Mouse (Mus musculus) CH12.LX (cell line): ENCODE results near the gene Cmtm6. TPM values are rescaled to one million over a fixed set of nuclear protein-coding genes. Genes with fewer than 3 reads are reported as not detected.
"Not testable (repeated sequence)": the region's sequence is repeated elsewhere in the genome, so short reads cannot be mapped to it uniquely, and the experiment has no call there.

ENCODE experiments used
- DNase-seq: peaks from one replicate; pipeline ENCODE4 v3.0.0-alpha.2; 2013; ENCODE audit errors: extremely low read depth
- H3K27ac ChIP-seq: 2 replicates; pipeline ENCODE4 v1.5.1; 2012; ENCODE audit warnings: low read depth, mild to moderate bottlenecking, control low read depth, moderate library complexity; ENCODE audit not compliant: insufficient read depth
- H3K27me3 ChIP-seq: replicated peaks from 2 replicates; pipeline ENCODE3; 2012; ENCODE audit warnings: inconsistent platforms
- H3K36me3 ChIP-seq, 2 experiments: replicated peaks in 1 of 2; 2 replicates each; pipeline versions ENCODE3 to v1.6.1; 2012; ENCODE audit warnings: inconsistent platforms in 1 of 2, low read length in 1 of 2, mild to moderate bottlenecking in 1 of 2, mixed read lengths in 1 of 2, moderate library complexity in 1 of 2; ENCODE audit not compliant: control insufficient read depth in 1 of 2, insufficient read depth in 1 of 2
- H3K4me1 ChIP-seq, 2 experiments: 2 replicates each; pipeline ENCODE4 v1.6.1; 2012; ENCODE audit warnings: inconsistent platforms in 1 of 2, moderate library complexity in 1 of 2; ENCODE audit not compliant: insufficient read depth in 2 of 2, control insufficient read depth in 1 of 2
- H3K4me2 ChIP-seq: 2 replicates; pipeline ENCODE4 v1.6.1; 2012; ENCODE audit warnings: low read depth, mild to moderate bottlenecking, control low read depth; ENCODE audit not compliant: poor library complexity, insufficient read depth, severe bottlenecking
- H3K4me3 ChIP-seq, 3 experiments: fragments of 150-350 bp in 1 of 3; sonication (generic) in 1 of 3; replicated peaks in 1 of 3; 2 replicates each; pipeline versions ENCODE3 to v1.5.1; 2011 to 2012; ENCODE audit warnings: low read depth in 2 of 3, low read length in 2 of 3, mild to moderate bottlenecking in 2 of 3, moderate library complexity in 2 of 3, control low read depth in 1 of 3, improper control_type of control experiment in 1 of 3, inconsistent platforms in 1 of 3, mixed read lengths in 1 of 3; ENCODE audit not compliant: poor library complexity in 1 of 3
- H3K79me2 ChIP-seq: replicated peaks from 2 replicates; pipeline ENCODE4 v1.6.1; 2012; ENCODE audit warnings: mild to moderate bottlenecking, moderate library complexity; ENCODE audit not compliant: control insufficient read depth, poor library complexity, insufficient read depth, severe bottlenecking; ENCODE audit errors: extremely low read depth
- H3K9ac ChIP-seq: 2 replicates; pipeline ENCODE4 v1.6.1; 2012; ENCODE audit warnings: low read depth, mild to moderate bottlenecking, control low read depth, moderate library complexity; ENCODE audit not compliant: insufficient read depth
- H3K9me3 ChIP-seq: replicated peaks from 2 replicates; pipeline ENCODE3; 2012; ENCODE audit warnings: low read length, inconsistent platforms, mixed read lengths
- BHLHE40 ChIP-seq: IDR thresholded peaks from 2 replicates; pipeline ENCODE4 v1.6.1; 2011; ENCODE audit warnings: mild to moderate bottlenecking, low read depth, low read length, improper control_type of control experiment
- CHD1 ChIP-seq: IDR thresholded peaks from 2 replicates; pipeline ENCODE4 v1.6.1; 2012; ENCODE audit warnings: low read depth, low read length, improper control_type of control experiment, inconsistent platforms
- CTCF ChIP-seq, 2 experiments: IDR thresholded peaks in 1 of 2; conservative IDR thresholded peaks in 1 of 2; 2 replicates each; pipeline ENCODE4 v1.5.1; 2011 to 2012; ENCODE audit warnings: low read depth in 2 of 2, low read length in 2 of 2, improper control_type of control experiment in 1 of 2, inconsistent platforms in 1 of 2, mild to moderate bottlenecking in 1 of 2, moderate library complexity in 1 of 2
- E2F4 ChIP-seq: IDR thresholded peaks from 2 replicates; pipeline ENCODE4 v1.6.1; 2011; ENCODE audit warnings: low read depth, low read length, improper control_type of control experiment; ENCODE audit not compliant: insufficient replicate concordance
- EP300 ChIP-seq: IDR thresholded peaks from 2 replicates; pipeline ENCODE4 v1.6.1; 2011; ENCODE audit warnings: low read length, improper control_type of control experiment
- ETS1 ChIP-seq: conservative IDR thresholded peaks from 2 replicates; pipeline ENCODE4 v1.6.1; 2012; ENCODE audit warnings: low read depth, mild to moderate bottlenecking, inconsistent platforms, low read length, improper control_type of control experiment, moderate library complexity
- HCFC1 ChIP-seq: IDR thresholded peaks from 2 replicates; pipeline ENCODE4 v1.6.1; 2012; ENCODE audit warnings: low read depth, mild to moderate bottlenecking, inconsistent platforms, low read length, improper control_type of control experiment
- IRF4 ChIP-seq: IDR thresholded peaks from 2 replicates; pipeline ENCODE4 v1.6.1; 2014; ENCODE audit warnings: low read depth, mild to moderate bottlenecking, inconsistent platforms, low read length, improper control_type of control experiment
- JUND ChIP-seq: conservative IDR thresholded peaks from 2 replicates; pipeline ENCODE4 v1.6.1; 2011; ENCODE audit warnings: low read depth, low read length, improper control_type of control experiment
- MAFK ChIP-seq: IDR thresholded peaks from 2 replicates; pipeline ENCODE4 v1.6.1; 2011; ENCODE audit warnings: low read length, improper control_type of control experiment; ENCODE audit not compliant: insufficient replicate concordance
- MAX ChIP-seq: IDR thresholded peaks from 2 replicates; pipeline ENCODE4 v1.6.1; 2011; ENCODE audit warnings: low read length, improper control_type of control experiment
- MEF2A ChIP-seq: IDR thresholded peaks from 2 replicates; pipeline ENCODE4 v1.6.1; 2014; ENCODE audit warnings: low read depth, mild to moderate bottlenecking, inconsistent platforms, low read length, improper control_type of control experiment, borderline replicate concordance
- MXI1 ChIP-seq: IDR thresholded peaks from 2 replicates; pipeline ENCODE4 v1.6.1; 2011; ENCODE audit warnings: mild to moderate bottlenecking, low read depth, low read length, improper control_type of control experiment
- MYC ChIP-seq: IDR thresholded peaks from 2 replicates; pipeline ENCODE4 v1.6.1; 2011; ENCODE audit warnings: low read depth, mild to moderate bottlenecking, improper control_type of control experiment, low read length
- RAD21 ChIP-seq: IDR thresholded peaks from 2 replicates; pipeline ENCODE4 v1.6.1; 2011; ENCODE audit warnings: low read depth, mild to moderate bottlenecking, low read length, improper control_type of control experiment, moderate library complexity
- SIN3A ChIP-seq: IDR thresholded peaks from 2 replicates; pipeline ENCODE4 v1.6.1; 2012; ENCODE audit warnings: low read length, improper control_type of control experiment, inconsistent platforms
- SMC3 ChIP-seq: IDR thresholded peaks from 2 replicates; pipeline ENCODE4 v1.6.1; 2011; ENCODE audit warnings: low read depth, low read length, improper control_type of control experiment
- UBTF ChIP-seq: IDR thresholded peaks from 2 replicates; pipeline ENCODE4 v1.6.1; 2012; ENCODE audit warnings: low read depth, mild to moderate bottlenecking, inconsistent platforms, low read length, improper control_type of control experiment, moderate library complexity
- USF1 ChIP-seq: IDR thresholded peaks from 2 replicates; pipeline ENCODE4 v1.6.1; 2014; ENCODE audit warnings: low read depth, mild to moderate bottlenecking, inconsistent platforms, low read length, improper control_type of control experiment
- ZC3H11A ChIP-seq: IDR thresholded peaks from 2 replicates; pipeline ENCODE4 v1.6.1; 2012; ENCODE audit warnings: low read depth, mild to moderate bottlenecking, inconsistent platforms, low read length, improper control_type of control experiment
- ZNF384 ChIP-seq: IDR thresholded peaks from 2 replicates; pipeline ENCODE4 v1.6.1; 2012; ENCODE audit warnings: low read depth, low read length, improper control_type of control experiment, inconsistent platforms
- dilution Hi-C: fragments of 300-500 bp; cut with MboI; formaldehyde crosslinking; loops from 2 replicates; pipeline ENCODE4 v1.14.3; 2020; ENCODE audit warnings: low sequenced_read_pairs; ENCODE audit not compliant: extremely low pct_unique_long_range_greater_than_20kb, extremely low pct_ligation_motif_present
- in situ Hi-C: fragments of 300-500 bp; cut with MboI; formaldehyde crosslinking; loops from 3 replicates; pipeline ENCODE4 v1.14.3; 2019; ENCODE audit warnings: low sequenced_read_pairs, low pct_ligation_motif_present, low pct_unique_long_range_greater_than_20kb, mixed read lengths
- polyA plus RNA-seq: library from polyadenylated mRNA; unstranded; fragments of >175 nt; gene quantifications from 2 replicates; pipeline ENCODE4 v1.2.1, GENCODE M21; 2012; ENCODE audit warnings: low read depth; ENCODE audit not compliant: insufficient read length
- total RNA-seq, 2 experiments: library from RNA; depleted of rRNA; stranded (reverse); fragments of 300-350 nt in 1 of 2; fragments of >200 nt in 1 of 2; gene quantifications; 2 replicates each; pipeline ENCODE4 v1.2.3; 2012 to 2014

Gene Cmtm6
- total and polyA plus RNA-seq, 3 experiments, result 30.1 to 39.5 (median 38.0) TPM

DNA sequence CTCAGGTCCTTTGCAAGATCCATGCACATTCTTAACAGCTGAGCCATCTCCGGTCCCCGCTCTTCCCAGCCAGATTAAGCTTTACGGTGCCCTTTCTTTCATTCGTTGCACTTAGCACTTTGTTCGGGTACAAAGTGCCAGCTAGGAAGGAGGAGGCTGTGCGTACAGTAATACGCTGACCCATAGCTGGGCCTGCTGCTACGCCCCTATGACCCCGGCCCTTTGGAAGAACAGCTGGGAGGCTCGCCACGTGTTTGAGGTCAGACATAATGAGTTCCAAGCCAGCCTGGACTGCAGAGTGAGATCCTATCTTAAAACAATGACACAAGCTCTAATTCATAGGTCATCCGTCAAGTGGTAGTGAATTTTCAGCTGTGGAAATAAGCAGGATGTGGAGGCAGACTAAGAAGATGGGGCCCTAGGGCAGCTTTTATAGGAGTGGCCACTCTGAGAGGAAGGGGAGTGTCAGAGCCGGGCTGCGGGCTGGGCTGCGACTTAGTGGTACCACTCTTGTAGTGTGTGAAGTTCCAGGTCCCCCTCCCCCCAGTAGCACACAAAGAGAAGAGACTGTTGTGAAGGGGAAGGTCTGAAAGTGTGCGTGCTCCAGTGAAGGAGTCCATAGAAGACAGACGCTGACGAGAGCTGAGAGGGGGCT is 14.1 kb upstream of the Cmtm6 start:
- no peaks in the 10 kb centered on the region for H3K79me2 ChIP-seq
- no peak overlapping the region for H3K9ac ChIP-seq
- no peak overlapping the region for H3K4me2 ChIP-seq
- no peaks in the 10 kb centered on the region for H3K4me1 ChIP-seq
- TF ChIP-seq USF1 (no peak), MEF2A (no peak), SMC3 (no peak), SIN3A (no peak), CTCF (conservative IDR thresholded peaks at IDR 0.05 in 1 of 2, IDR thresholded peaks at IDR 0.05 in 1 of 2; ENCODE audit: low read depth in 2 of 2, low read length in 2 of 2) (no peak), RAD21 (no peak), BHLHE40 (no peak), ZC3H11A (no peak), EP300 (no peak), E2F4 (no peak), JUND (no peak), HCFC1 (no peak), MAFK (no peak), ETS1 (no peak)
- in situ Hi-C loops, result no loop called here
- no peaks in the 10 kb centered on the region for H3K27me3 ChIP-seq
- no peak overlapping the region for H3K4me3 ChIP-seq
- peaks cover 68 to 91% of the 10 kb centered on the region in 2 experiments for H3K36me3 ChIP-seq
- dilution Hi-C loops, result no loop called here
- no peaks in the 10 kb centered on the region for H3K9me3 ChIP-seq
- no peak for DNase-seq
- H3K27ac ChIP-seq, result no peak overlapping the region

DNA sequence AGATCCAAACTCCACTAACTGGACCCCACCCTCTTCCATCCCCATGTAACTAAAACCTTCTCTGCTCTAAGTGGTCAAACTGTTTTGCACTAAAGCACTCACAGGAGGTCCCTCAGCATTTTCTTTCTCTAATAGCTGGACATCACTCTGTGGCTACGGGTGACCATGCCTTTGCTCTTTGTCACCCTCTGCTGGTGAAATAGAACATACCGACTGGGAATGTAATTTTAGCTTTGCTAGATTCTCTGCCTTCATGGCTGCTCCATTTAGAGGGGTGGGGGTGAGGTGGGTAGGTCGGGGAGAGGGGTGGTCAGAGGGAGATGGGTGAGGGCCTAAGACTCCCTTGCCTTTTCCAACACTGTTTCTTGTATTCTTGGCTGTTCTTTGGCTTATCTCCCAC is 3.6 kb upstream of the Cmtm6 start:
- Histone ChIP-seq H3K4me1 (peaks cover 3 to 9% of the 10 kb centered on the region in 2 experiments), H3K4me3 (no peak overlapping the region), H3K36me3 (peaks cover 15 to 33% of the 10 kb centered on the region in 2 experiments), H3K27me3 (no peaks in the 10 kb centered on the region), H3K9ac (no peak overlapping the region), H3K79me2 (peaks cover 8% of the 10 kb centered on the region; the same call in 1 of the 2 replicates), H3K9me3 (no peaks in the 10 kb centered on the region), H3K27ac (no peak overlapping the region), H3K4me2 (no peak overlapping the region)
- DNase-seq, result peak; percentile 47
- in situ Hi-C loops, result loop anchor here (10.0 kb wide), 1 partner anchor 83 kb away; the partner anchor contains the start of gene Cnot10
- dilution Hi-C loops, result no loop called here
- peak; percentile 29; the same call in 1 of the 2 replicates for TF ChIP-seq IRF4
- 0 out of 2 replicates have a peak, but pooled peaks have one; percentile 35 for TF ChIP-seq MYC
- no peak for TF ChIP-seq CHD1
- no peak for TF ChIP-seq MXI1
- TF ChIP-seq SMC3, result peak; percentile 75
- TF ChIP-seq MAX, result 0 out of 2 replicates have a peak, but pooled peaks have one; percentile 33
- no peak for TF ChIP-seq MEF2A
- peak; percentile 49 for TF ChIP-seq RAD21
- TF ChIP-seq ZNF384, result no peak
- peak; percentile 73 to 83 for TF ChIP-seq CTCF (conservative IDR thresholded peaks at IDR 0.05 in 1 of 2, IDR thresholded peaks at IDR 0.05 in 1 of 2; ENCODE audit: low read depth in 2 of 2, low read length in 2 of 2)
- TF ChIP-seq UBTF, result no peak
- TF ChIP-seq SIN3A, result no peak
- no peak for TF ChIP-seq HCFC1

DNA sequence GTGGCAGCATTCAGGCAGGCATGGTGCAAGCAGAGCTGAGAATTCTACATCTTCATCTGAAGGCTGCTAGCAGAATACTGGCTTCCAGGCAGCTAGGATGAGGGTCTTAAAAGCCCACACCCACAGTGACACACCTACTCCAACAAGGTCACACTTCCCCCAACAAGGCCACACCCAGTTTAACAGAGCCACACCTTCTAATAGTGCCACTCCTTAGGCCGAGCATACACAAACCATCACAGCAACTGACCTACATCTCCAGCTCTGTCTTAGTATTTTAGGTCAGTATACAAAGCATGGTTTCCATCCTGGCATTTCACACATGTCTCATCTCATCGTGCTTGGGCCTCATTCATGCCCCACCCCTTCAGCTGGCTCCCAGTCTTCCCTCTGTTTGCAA is 2.5 kb upstream of the Cmtm6 start:
- H3K27ac ChIP-seq, H3K9ac ChIP-seq, H3K4me2 ChIP-seq, dilution Hi-C loops, H3K4me3 ChIP-seq, DNase-seq, H3K27me3 ChIP-seq, H3K9me3 ChIP-seq: not testable (repeated sequence)
- Histone ChIP-seq H3K79me2 (peaks cover 17% of the 10 kb centered on the region), H3K4me1 (peaks cover 4 to 21% of the 10 kb centered on the region in 2 experiments), H3K36me3 (peaks cover 6 to 26% of the 10 kb centered on the region in 2 experiments)
- in situ Hi-C loops, result loop anchor here (10.0 kb wide), 1 partner anchor 84 kb away; the partner anchor contains the start of gene Cnot10
